Mouse (Mus musculus): ENCODE results near the gene Slc25a30. TPM values are rescaled to one million over a fixed set of nuclear protein-coding genes. Genes with fewer than 3 reads are reported as not detected.
"Not testable (repeated sequence)": the region's sequence is repeated elsewhere in the genome, so short reads cannot be mapped to it uniquely, and the experiment has no call there.

Gene Slc25a30
- total RNA-seq, 1 experiment from 2014 or later, result 50.7 TPM

DNA sequence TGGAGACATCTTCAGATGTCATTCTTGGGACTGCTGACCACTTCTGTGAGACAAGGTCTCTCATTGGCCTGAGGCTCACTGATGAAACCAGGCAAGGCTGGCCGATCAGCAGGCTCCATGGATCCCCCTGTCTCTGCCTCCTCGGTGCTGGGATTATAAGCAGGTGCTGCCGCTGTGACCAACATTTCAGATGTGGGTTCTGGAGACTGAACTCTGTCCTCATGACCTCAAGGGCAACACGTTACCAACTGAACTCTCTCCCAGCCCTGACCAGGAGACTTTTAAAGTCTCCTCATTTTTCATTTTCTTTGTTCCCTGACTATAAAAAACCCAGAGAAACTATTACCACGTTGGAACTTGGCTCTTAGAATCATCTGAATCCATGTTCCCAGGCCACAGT lies 7.9 kb upstream of the Slc25a30 start:
- ATAC-seq (ENCODE audit: extremely low read depth, insufficient number of reproducible peaks, low FRiP score, poor library complexity, severe bottlenecking), result no peak

DNA sequence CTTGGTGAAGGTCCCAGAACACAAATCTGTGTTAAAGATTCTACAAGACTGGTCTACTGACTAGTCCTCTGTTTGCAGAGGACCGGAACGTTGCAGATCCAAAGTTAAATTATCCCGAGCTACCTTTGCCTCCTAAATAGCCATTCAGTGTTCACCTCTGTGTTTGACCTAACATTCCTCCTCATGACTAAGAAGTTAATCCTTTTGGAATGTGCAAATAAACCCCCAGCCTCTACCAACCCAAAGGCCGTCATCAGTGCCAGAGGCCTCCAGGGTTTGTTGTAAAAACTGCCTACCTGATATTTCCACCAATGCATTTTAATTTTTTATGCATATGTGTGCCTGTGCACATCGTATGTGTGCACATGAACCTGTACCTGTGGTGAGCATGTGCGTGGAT lies 7.5 kb upstream of the Slc25a30 start:
- no peak for ATAC-seq (ENCODE audit: extremely low read depth, insufficient number of reproducible peaks, low FRiP score, poor library complexity, severe bottlenecking)

DNA sequence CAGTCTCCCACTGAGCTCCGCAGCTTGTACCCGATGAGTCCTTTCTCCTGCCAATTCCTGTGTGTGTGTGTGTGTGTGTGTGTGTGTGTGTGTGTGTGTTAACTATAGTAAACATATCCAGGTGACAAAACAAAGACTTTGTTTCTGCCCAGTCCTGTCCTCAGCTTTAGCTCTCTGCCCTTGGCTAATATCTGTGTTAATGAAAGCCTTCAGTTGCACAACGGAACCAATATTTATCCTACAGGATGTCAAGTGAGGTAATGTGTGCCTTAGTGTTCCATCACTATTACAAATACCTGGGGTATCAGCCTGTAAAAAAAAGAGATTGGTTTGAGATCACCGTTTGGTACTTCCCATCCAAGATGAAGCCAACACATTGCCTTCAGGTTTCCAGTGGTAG lies 6.3 kb upstream of the Slc25a30 start:
- ATAC-seq (ENCODE audit: extremely low read depth, insufficient number of reproducible peaks, low FRiP score, poor library complexity, severe bottlenecking), result no peak

DNA sequence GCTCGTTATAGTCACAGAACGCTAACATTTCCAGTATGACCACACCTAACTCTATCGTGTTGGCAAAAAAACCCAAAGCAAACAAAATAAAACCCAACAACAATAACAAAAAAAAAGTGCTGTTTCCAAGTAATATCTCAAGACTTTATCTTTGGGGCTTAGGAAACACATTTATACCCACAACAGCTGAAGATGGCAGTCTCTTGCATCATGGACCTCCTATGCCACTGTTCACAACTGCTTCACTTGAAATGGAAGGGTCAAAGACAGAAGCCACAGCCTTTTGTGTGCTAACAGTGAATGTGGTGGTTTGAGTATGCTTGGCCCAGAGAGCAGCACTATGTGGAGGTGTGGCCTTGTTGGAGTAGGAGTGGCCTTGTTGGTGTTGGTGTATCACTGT lies 4.5 kb upstream of the Slc25a30 start:
- no peak for ATAC-seq (ENCODE audit: extremely low read depth, insufficient number of reproducible peaks, low FRiP score, poor library complexity, severe bottlenecking)

DNA sequence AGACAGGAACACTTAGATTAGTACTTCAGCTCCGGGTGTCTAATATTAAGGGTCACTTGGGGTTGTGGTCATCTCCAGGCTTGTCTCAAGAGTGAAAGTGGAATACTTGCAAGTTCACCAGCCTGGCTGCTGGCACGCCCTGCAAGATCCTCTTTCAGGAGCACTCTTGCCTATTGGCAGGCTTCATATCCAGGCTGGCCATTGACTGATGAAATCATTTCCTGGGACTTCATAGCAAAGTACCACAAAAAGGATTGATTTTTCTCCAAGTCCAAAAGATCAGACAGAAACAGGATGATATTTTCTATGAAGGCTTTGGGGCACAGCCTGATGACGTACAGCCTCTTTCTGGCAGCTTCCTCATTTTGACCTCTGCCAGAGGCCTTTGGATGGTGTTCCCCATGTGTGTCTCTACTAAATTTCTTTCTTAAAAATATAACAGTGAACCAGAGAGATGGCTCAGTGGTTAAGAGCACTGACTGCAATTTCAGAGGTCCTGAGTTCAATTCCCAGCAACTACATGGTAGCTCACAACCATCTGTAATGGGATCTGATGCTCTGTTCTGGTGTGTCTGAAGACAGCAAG lies 3.7 kb upstream of the Slc25a30 start:
- ATAC-seq (ENCODE audit: extremely low read depth, insufficient number of reproducible peaks, low FRiP score, poor library complexity, severe bottlenecking), result no peak

DNA sequence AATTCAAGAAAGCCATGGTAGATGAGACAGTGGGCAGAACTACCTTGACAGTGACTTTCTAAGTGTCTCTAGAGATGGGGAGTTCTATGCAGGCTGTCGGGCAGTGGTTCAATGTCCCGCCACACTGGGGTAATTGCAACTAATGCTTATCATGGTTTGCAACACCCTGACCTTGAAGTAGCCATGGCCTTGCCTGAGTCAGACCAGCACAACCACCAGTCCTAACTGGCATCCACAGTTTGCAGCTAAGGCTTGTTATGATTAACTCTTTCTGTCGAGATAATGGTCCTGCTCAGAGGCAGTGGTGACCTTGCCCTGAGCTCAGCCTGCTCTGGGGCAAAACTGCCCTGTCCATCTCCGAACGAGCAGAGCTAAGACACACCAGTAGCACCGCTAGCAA lies 2.5 kb upstream of the Slc25a30 start:
- ATAC-seq (ENCODE audit: extremely low read depth, insufficient number of reproducible peaks, low FRiP score, poor library complexity, severe bottlenecking), result no peak

DNA sequence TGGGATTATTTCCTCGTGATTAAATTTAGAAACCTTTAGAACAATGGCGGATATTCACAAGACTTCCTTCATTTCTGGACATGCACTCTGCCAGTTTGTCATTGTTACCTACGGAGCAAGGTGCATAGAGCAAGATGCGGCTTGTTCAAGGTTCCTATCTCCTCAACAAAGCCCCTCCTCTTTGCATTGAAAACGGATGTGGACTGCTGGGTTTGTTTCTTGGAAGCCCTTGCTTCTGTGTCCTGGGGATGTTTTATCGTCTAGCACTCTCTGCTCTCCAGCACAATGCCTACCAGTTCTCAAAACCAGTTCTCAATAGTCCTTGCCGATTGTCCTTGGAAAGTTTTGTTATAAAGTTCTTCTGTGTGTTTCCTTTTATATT lies 948 bp upstream of the Slc25a30 start:
- no peak for ATAC-seq (ENCODE audit: extremely low read depth, insufficient number of reproducible peaks, low FRiP score, poor library complexity, severe bottlenecking)

DNA sequence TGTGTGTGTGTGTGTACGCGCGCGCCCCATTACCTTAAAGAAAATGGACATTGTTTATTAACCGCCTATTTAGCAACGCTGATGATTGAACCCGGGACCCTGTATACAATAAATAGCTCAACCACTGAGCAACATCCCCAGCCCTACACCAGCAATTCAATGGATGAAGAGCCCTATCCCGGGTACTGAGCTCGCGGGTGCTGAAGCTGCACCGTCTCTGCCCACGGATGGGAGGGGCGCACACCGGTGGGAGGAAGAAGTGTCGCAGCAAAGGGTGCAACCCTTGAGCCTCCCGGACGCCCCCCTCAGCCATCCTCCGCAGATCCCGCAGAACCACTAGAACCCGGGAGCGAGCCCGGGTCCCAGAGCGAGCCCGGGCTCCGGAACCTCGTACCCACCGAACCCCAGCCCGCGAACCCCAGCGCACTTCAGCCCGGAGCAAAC lies 391 bp downstream of the Slc25a30 start:
- ATAC-seq (ENCODE audit: extremely low read depth, insufficient number of reproducible peaks, low FRiP score, poor library complexity, severe bottlenecking), result peak; percentile 49

DNA sequence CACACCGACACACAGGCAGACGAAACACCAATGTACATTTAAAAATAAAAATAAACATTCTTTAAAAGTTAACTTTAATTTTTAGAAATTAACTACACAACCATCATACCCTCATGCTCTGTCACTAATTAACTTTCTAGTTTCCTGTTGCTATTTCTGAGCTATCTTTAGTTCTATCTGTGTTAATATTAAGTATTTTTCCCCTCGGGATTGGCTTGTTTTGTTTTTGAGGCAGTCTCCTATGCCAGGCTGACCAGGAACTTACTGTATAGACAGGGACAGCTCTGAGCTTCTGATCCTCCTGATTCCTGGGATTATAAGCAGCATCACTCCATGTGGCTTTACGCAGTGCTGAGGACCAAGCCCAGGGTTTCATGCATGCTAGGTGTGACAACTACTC lies 6.9 kb downstream of the Slc25a30 start:
- ATAC-seq (ENCODE audit: extremely low read depth, insufficient number of reproducible peaks, low FRiP score, poor library complexity, severe bottlenecking), result no peak

DNA sequence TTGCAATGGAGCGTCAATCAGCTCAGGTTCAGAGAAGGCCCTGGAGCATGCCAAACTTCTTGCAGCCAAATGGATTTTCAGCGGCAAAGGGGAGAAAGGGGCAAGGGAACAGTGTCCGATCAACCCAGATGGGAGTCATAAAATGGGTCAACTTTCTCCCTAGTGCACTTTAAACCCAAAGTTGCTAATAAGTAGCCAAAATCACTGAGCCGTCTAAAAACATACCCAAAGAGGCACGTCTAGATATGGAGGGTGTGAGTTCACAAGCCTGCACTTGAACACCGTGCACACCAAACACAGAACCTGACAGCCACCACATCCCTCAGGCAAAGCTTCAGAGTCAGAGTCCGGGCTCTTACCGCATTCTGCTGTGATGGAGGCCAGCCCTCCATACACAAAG lies 10.2 kb downstream of the Slc25a30 start:
- no peak for ATAC-seq (ENCODE audit: extremely low read depth, insufficient number of reproducible peaks, low FRiP score, poor library complexity, severe bottlenecking)

DNA sequence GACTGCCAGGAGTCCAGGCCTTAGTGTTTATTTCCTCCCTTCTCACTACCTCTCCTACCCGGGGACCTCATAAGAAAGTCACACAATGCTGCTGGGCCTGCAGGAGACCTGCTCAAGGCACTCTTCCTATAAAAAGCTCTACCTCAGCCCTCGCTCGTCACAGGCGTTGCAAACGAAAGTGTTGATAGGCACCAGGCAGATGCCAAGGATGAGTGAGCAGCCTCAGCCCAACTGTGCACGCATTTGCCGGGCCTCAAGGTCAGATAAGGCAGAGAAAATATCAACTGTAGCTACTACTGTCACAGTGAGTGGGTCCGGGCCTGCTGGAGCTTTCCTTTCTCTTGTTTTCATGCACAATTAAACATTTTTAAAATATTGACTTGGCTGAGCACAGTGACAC lies 13.4 kb downstream of the Slc25a30 start:
- ATAC-seq (ENCODE audit: extremely low read depth, insufficient number of reproducible peaks, low FRiP score, poor library complexity, severe bottlenecking), result no peak

DNA sequence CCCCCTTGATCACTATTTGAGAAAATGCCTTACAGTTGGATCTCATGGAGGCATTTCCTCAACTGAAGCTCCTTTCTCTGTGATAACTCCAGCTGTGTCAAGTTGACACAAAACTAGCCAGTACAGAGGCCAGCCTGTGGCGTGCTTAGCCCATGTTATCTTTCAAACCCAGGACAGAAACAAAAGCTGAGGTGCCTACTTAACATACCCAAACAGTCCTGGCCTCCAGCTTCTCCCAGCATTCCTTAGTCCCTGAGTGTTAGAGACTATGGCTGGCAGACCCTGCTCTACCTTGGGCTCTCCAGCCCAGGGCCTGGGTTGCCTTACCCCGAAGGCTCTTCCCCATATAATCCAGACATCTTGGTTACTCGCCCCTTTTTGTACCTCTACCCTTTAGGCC lies 14.4 kb downstream of the Slc25a30 start:
- not testable (repeated sequence) for ATAC-seq (ENCODE audit: extremely low read depth, insufficient number of reproducible peaks, low FRiP score, poor library complexity, severe bottlenecking)

DNA sequence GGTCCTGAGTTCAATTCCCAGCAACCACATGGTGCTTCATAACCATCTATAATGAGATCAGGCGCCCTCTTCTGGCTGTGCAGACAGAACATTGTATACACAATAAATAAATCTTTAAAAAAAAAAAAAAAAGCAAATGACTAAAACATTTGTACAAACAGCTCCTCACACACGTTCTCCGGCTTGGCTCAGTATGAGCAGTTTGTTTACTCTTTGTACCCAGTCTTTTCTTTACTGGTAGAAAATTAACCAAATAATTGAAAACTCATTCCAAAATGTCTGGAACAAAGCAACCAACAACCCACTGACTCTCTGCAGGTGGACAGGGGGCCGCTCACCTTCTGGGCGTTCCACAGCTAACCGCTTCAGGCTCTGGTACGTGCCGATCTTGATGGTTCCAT lies 15.7 kb downstream of the Slc25a30 start:
- no peak for ATAC-seq (ENCODE audit: extremely low read depth, insufficient number of reproducible peaks, low FRiP score, poor library complexity, severe bottlenecking)

DNA sequence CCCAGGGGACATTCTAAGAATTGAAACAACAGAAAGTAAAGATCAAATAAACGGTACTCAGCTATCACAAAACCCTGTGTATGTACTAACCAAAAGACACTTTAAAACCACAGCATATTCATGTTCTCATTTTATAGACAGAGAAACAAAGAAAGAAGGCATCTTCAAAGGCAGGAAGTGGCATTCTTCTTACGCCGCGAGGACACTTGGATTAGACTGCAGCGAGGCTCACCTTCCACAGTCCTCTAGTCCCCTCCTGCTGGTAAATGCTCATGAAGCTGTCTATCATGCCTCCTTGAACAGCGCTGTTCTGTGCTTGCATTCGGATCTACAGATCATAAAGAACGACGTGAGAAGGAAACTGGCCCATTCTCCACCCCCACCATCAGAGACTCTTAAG lies 17.5 kb downstream of the Slc25a30 start:
- ATAC-seq (ENCODE audit: extremely low read depth, insufficient number of reproducible peaks, low FRiP score, poor library complexity, severe bottlenecking), result peak; percentile 35; the same call in 1 of the 2 replicates

DNA sequence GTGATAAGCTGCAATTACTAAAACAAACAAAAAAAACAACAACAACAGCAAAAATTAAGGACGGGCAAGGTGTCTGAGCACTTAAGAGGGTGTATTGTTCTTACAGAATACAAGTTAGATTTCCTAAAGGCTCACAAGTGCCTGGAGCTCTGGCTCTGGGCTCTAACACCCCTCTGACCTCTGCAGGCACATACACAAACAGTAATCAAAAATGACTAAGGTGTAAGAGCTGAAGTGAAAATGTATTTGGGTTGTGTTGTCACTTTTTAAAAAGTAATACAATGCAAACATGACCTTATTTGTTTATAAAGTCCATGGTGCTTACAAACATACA lies 18.6 kb downstream of the Slc25a30 start:
- no peak for ATAC-seq (ENCODE audit: extremely low read depth, insufficient number of reproducible peaks, low FRiP score, poor library complexity, severe bottlenecking)

DNA sequence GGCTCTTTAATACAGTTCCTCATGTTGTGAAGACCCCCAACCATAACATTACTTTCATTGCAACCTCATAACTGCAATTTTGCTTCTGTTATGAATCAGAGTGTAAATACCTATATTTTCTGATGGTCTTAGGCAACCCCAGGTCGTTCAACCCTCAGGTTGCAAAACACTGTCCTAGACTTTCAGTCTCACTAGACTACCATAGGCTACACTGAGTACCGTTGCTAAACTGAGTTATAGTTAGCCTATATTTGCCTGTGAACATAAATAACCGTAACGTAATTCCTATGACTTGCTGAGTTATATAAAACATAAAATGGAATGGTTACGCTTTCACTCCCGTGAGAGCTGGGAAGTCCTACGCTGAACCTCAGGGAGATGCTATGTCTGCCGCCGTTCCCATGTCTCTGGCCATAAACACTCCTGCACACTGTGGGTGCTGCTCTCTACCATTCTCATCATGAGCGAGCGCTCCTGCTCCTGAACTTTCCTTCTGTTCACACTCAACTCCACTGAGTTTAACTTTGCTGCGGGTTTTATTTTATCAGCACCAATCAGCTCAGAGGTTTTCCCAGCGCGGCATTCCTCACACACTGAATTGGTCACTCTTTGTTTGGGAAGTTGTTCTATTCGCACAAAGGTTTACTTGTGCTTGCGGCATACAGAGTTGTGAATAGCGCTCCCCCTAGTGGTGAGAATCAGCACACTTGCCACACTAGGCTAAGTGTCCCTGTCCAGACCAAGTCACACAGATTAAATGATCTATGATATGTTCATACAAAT lies 19.2 kb downstream of the Slc25a30 start:
- ATAC-seq (ENCODE audit: extremely low read depth, insufficient number of reproducible peaks, low FRiP score, poor library complexity, severe bottlenecking), result peak; percentile 62

DNA sequence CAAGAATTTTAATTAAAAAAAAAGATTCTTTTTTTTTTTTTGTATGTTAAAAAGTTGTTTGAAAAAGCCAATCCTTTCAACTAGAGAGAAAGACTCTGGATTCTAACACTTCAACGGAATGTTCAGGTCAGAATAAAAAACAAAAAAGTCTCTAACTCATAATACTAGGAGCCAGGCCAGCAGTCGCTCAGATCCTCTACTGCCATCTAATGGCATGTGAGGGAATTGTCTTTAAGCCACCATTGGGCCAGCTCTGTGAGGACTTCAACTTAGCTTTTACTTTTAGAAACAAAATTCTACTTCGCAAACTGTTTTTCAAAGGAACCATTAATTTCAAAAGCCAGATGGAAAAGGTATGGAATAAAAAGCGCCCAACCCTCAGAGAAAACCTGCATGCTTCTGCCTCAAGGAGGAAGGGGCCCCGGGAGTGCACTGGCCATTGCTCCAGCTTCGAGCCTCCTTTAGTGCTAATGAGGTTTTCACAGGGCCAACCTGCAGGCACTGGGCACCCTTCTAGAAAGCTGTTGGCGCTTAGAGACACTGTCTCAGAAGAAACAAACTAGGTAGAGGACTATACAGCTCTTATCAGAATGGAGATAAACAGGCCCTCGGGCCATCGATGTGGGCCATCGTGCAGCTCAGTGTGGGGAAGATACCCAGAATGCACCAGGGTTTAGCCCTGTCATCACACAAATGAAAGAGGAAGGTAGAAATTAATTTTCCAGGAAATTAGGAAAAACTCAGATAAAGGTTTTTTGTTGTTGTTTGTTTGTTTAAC lies 25.6 kb downstream of the Slc25a30 start:
- peak; percentile 85 for ATAC-seq (ENCODE audit: extremely low read depth, insufficient number of reproducible peaks, low FRiP score, poor library complexity, severe bottlenecking)

DNA sequence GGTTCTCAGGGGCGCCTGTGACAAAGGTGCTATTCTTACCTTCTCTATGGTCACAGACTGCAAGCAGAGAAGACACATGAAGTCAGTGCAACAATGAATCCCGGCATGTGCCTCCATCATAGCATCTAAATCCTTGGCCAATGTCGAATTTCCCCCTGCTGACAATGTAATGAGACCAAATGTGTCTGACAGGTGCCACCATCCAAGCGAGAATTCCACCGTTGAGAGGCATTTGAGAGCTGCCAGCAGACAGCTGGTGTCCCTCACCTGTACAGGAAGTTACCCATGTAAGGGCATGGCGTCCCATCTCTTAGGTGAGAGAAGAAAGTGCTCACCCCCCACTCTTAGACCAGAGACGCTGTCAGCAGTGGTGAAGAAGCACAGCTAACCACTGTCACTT lies 28.4 kb downstream of the Slc25a30 start:
- no peak for ATAC-seq (ENCODE audit: extremely low read depth, insufficient number of reproducible peaks, low FRiP score, poor library complexity, severe bottlenecking)

DNA sequence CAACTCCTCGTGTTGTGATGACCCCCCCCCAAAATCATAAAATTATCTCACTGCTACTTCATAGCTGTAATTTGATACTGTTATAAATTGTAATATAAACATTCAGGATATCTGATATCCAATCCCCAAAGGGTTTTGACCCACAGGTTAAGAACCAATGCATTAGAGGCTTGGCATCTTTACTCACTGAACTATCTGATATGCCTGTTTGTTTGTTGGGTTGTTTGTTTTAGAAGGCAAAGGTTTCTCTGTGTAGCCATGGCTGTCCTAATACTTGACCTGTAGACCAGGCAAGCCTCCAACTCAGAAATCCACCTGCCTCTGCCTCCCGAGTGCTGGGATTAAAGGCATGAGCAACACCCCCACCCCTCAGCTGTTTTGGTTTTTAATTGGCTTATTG lies 29.0 kb downstream of the Slc25a30 start:
- ATAC-seq (ENCODE audit: extremely low read depth, insufficient number of reproducible peaks, low FRiP score, poor library complexity, severe bottlenecking), result no peak

DNA sequence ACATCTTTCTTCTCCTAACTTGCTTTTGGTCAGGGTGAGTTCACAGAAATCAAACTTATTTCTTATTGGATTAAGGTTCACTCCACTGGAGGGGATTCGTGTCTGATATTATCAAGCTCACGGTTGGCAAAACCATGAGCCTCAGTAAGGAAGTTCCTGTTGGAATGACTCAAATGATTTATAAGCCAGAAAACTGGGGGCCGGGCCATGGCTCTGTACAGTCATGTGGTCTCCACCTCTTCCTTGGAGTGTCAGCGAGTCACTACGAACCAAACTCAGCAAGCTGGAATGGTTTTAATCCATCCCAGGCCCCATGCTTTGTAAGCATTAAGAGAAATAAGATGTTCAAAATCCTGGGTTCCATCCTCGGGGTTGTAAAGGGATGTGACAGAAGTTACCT lies 29.9 kb downstream of the Slc25a30 start:
- no peak for ATAC-seq (ENCODE audit: extremely low read depth, insufficient number of reproducible peaks, low FRiP score, poor library complexity, severe bottlenecking)
